Mouse (Mus musculus) CH12.LX (cell line): ENCODE measurements around the gene Prm2. TPM values are rescaled to one million over a fixed set of nuclear protein-coding genes. Genes with fewer than 3 reads are reported as not detected.
A peak's percentile ranks its signal among the peaks of the same experiment; 100 is the strongest.

ENCODE experiments used
- DNase-seq: peaks from one replicate; pipeline ENCODE4 v3.0.0-alpha.2; 2013; ENCODE audit errors: extremely low read depth
- H3K27ac ChIP-seq: 2 replicates; pipeline ENCODE4 v1.5.1; 2012; ENCODE audit warnings: low read depth, mild to moderate bottlenecking, control low read depth, moderate library complexity; ENCODE audit not compliant: insufficient read depth
- H3K27me3 ChIP-seq: replicated peaks from 2 replicates; pipeline ENCODE3; 2012; ENCODE audit warnings: inconsistent platforms
- H3K36me3 ChIP-seq, 2 experiments: replicated peaks in 1 of 2; 2 replicates each; pipeline versions ENCODE3 to v1.6.1; 2012; ENCODE audit warnings: inconsistent platforms in 1 of 2, low read length in 1 of 2, mild to moderate bottlenecking in 1 of 2, mixed read lengths in 1 of 2, moderate library complexity in 1 of 2; ENCODE audit not compliant: control insufficient read depth in 1 of 2, insufficient read depth in 1 of 2
- H3K4me1 ChIP-seq, 2 experiments: 2 replicates each; pipeline ENCODE4 v1.6.1; 2012; ENCODE audit warnings: inconsistent platforms in 1 of 2, moderate library complexity in 1 of 2; ENCODE audit not compliant: insufficient read depth in 2 of 2, control insufficient read depth in 1 of 2
- H3K4me2 ChIP-seq: 2 replicates; pipeline ENCODE4 v1.6.1; 2012; ENCODE audit warnings: low read depth, mild to moderate bottlenecking, control low read depth; ENCODE audit not compliant: poor library complexity, insufficient read depth, severe bottlenecking
- H3K4me3 ChIP-seq, 3 experiments: fragments of 150-350 bp in 1 of 3; sonication (generic) in 1 of 3; replicated peaks in 1 of 3; 2 replicates each; pipeline versions ENCODE3 to v1.5.1; 2011 to 2012; ENCODE audit warnings: low read depth in 2 of 3, low read length in 2 of 3, mild to moderate bottlenecking in 2 of 3, moderate library complexity in 2 of 3, control low read depth in 1 of 3, improper control_type of control experiment in 1 of 3, inconsistent platforms in 1 of 3, mixed read lengths in 1 of 3; ENCODE audit not compliant: poor library complexity in 1 of 3
- H3K79me2 ChIP-seq: replicated peaks from 2 replicates; pipeline ENCODE4 v1.6.1; 2012; ENCODE audit warnings: mild to moderate bottlenecking, moderate library complexity; ENCODE audit not compliant: control insufficient read depth, poor library complexity, insufficient read depth, severe bottlenecking; ENCODE audit errors: extremely low read depth
- H3K9ac ChIP-seq: 2 replicates; pipeline ENCODE4 v1.6.1; 2012; ENCODE audit warnings: low read depth, mild to moderate bottlenecking, control low read depth, moderate library complexity; ENCODE audit not compliant: insufficient read depth
- H3K9me3 ChIP-seq: replicated peaks from 2 replicates; pipeline ENCODE3; 2012; ENCODE audit warnings: low read length, inconsistent platforms, mixed read lengths
- BHLHE40 ChIP-seq: IDR thresholded peaks from 2 replicates; pipeline ENCODE4 v1.6.1; 2011; ENCODE audit warnings: mild to moderate bottlenecking, low read depth, low read length, improper control_type of control experiment
- CHD1 ChIP-seq: IDR thresholded peaks from 2 replicates; pipeline ENCODE4 v1.6.1; 2012; ENCODE audit warnings: low read depth, low read length, improper control_type of control experiment, inconsistent platforms
- CHD2 ChIP-seq: IDR thresholded peaks from 2 replicates; pipeline ENCODE4 v1.6.1; 2011; ENCODE audit warnings: low read length, improper control_type of control experiment
- CTCF ChIP-seq, 2 experiments: IDR thresholded peaks in 1 of 2; conservative IDR thresholded peaks in 1 of 2; 2 replicates each; pipeline ENCODE4 v1.5.1; 2011 to 2012; ENCODE audit warnings: low read depth in 2 of 2, low read length in 2 of 2, improper control_type of control experiment in 1 of 2, inconsistent platforms in 1 of 2, mild to moderate bottlenecking in 1 of 2, moderate library complexity in 1 of 2
- E2F4 ChIP-seq: IDR thresholded peaks from 2 replicates; pipeline ENCODE4 v1.6.1; 2011; ENCODE audit warnings: low read depth, low read length, improper control_type of control experiment; ENCODE audit not compliant: insufficient replicate concordance
- EP300 ChIP-seq: IDR thresholded peaks from 2 replicates; pipeline ENCODE4 v1.6.1; 2011; ENCODE audit warnings: low read length, improper control_type of control experiment
- ETS1 ChIP-seq: conservative IDR thresholded peaks from 2 replicates; pipeline ENCODE4 v1.6.1; 2012; ENCODE audit warnings: low read depth, mild to moderate bottlenecking, inconsistent platforms, low read length, improper control_type of control experiment, moderate library complexity
- GABPA ChIP-seq: IDR thresholded peaks from 2 replicates; pipeline ENCODE4 v1.6.1; 2012; ENCODE audit warnings: low read depth, low read length, improper control_type of control experiment, inconsistent platforms; ENCODE audit not compliant: insufficient replicate concordance
- HCFC1 ChIP-seq: IDR thresholded peaks from 2 replicates; pipeline ENCODE4 v1.6.1; 2012; ENCODE audit warnings: low read depth, mild to moderate bottlenecking, inconsistent platforms, low read length, improper control_type of control experiment
- IRF4 ChIP-seq: IDR thresholded peaks from 2 replicates; pipeline ENCODE4 v1.6.1; 2014; ENCODE audit warnings: low read depth, mild to moderate bottlenecking, inconsistent platforms, low read length, improper control_type of control experiment
- KAT2A ChIP-seq: IDR thresholded peaks from 2 replicates; pipeline ENCODE4 v1.6.1; 2012; ENCODE audit warnings: low read length, improper control_type of control experiment, inconsistent platforms; ENCODE audit not compliant: insufficient replicate concordance
- MAFK ChIP-seq: IDR thresholded peaks from 2 replicates; pipeline ENCODE4 v1.6.1; 2011; ENCODE audit warnings: low read length, improper control_type of control experiment; ENCODE audit not compliant: insufficient replicate concordance
- MAX ChIP-seq: IDR thresholded peaks from 2 replicates; pipeline ENCODE4 v1.6.1; 2011; ENCODE audit warnings: low read length, improper control_type of control experiment
- MAZ ChIP-seq: IDR thresholded peaks from 2 replicates; pipeline ENCODE4 v1.6.1; 2012; ENCODE audit warnings: low read depth, mild to moderate bottlenecking, inconsistent platforms, low read length, improper control_type of control experiment, moderate library complexity
- MEF2A ChIP-seq: IDR thresholded peaks from 2 replicates; pipeline ENCODE4 v1.6.1; 2014; ENCODE audit warnings: low read depth, mild to moderate bottlenecking, inconsistent platforms, low read length, improper control_type of control experiment, borderline replicate concordance
- MXI1 ChIP-seq: IDR thresholded peaks from 2 replicates; pipeline ENCODE4 v1.6.1; 2011; ENCODE audit warnings: mild to moderate bottlenecking, low read depth, low read length, improper control_type of control experiment
- MYC ChIP-seq: IDR thresholded peaks from 2 replicates; pipeline ENCODE4 v1.6.1; 2011; ENCODE audit warnings: low read depth, mild to moderate bottlenecking, improper control_type of control experiment, low read length
- NELFE ChIP-seq: IDR thresholded peaks from 2 replicates; pipeline ENCODE4 v1.6.1; 2011; ENCODE audit warnings: low read depth, low read length, improper control_type of control experiment
- NRF1 ChIP-seq: IDR thresholded peaks from 2 replicates; pipeline ENCODE4 v1.6.1; 2014; ENCODE audit warnings: low read depth, mild to moderate bottlenecking, inconsistent platforms, low read length, improper control_type of control experiment, moderate library complexity
- PAX5 ChIP-seq: IDR thresholded peaks from 2 replicates; pipeline ENCODE4 v1.6.1; 2012; ENCODE audit warnings: low read length, inconsistent platforms, mixed read lengths
- POLR2A ChIP-seq: IDR thresholded peaks from 2 replicates; pipeline ENCODE4 v1.6.1; 2011; ENCODE audit warnings: low read depth, mild to moderate bottlenecking, improper control_type of control experiment, low read length
- POLR2AphosphoS2 ChIP-seq: IDR thresholded peaks from 2 replicates; pipeline ENCODE4 v1.6.1; 2011; ENCODE audit warnings: low read depth, low read length, improper control_type of control experiment
- RAD21 ChIP-seq: IDR thresholded peaks from 2 replicates; pipeline ENCODE4 v1.6.1; 2011; ENCODE audit warnings: low read depth, mild to moderate bottlenecking, low read length, improper control_type of control experiment, moderate library complexity
- RCOR1 ChIP-seq: conservative IDR thresholded peaks from 2 replicates; pipeline ENCODE4 v1.6.1; 2012; ENCODE audit warnings: low read depth, mild to moderate bottlenecking, inconsistent platforms, low read length, improper control_type of control experiment
- SMC3 ChIP-seq: IDR thresholded peaks from 2 replicates; pipeline ENCODE4 v1.6.1; 2011; ENCODE audit warnings: low read depth, low read length, improper control_type of control experiment
- TBP ChIP-seq: conservative IDR thresholded peaks from 2 replicates; pipeline ENCODE4 v1.6.1; 2011; ENCODE audit warnings: low read depth, low read length, improper control_type of control experiment
- TCF12 ChIP-seq: IDR thresholded peaks from 2 replicates; pipeline ENCODE4 v1.6.1; 2014; ENCODE audit warnings: low read depth, mild to moderate bottlenecking, inconsistent platforms, low read length, improper control_type of control experiment
- UBTF ChIP-seq: IDR thresholded peaks from 2 replicates; pipeline ENCODE4 v1.6.1; 2012; ENCODE audit warnings: low read depth, mild to moderate bottlenecking, inconsistent platforms, low read length, improper control_type of control experiment, moderate library complexity
- ZC3H11A ChIP-seq: IDR thresholded peaks from 2 replicates; pipeline ENCODE4 v1.6.1; 2012; ENCODE audit warnings: low read depth, mild to moderate bottlenecking, inconsistent platforms, low read length, improper control_type of control experiment
- ZMIZ1 ChIP-seq: IDR thresholded peaks from 2 replicates; pipeline ENCODE4 v1.6.1; 2012; ENCODE audit warnings: low read depth, mild to moderate bottlenecking, inconsistent platforms, low read length, improper control_type of control experiment
- ZNF384 ChIP-seq: IDR thresholded peaks from 2 replicates; pipeline ENCODE4 v1.6.1; 2012; ENCODE audit warnings: low read depth, low read length, improper control_type of control experiment, inconsistent platforms
- dilution Hi-C: fragments of 300-500 bp; cut with MboI; formaldehyde crosslinking; loops from 2 replicates; pipeline ENCODE4 v1.14.3; 2020; ENCODE audit warnings: low sequenced_read_pairs; ENCODE audit not compliant: extremely low pct_unique_long_range_greater_than_20kb, extremely low pct_ligation_motif_present
- in situ Hi-C: fragments of 300-500 bp; cut with MboI; formaldehyde crosslinking; loops from 3 replicates; pipeline ENCODE4 v1.14.3; 2019; ENCODE audit warnings: low sequenced_read_pairs, low pct_ligation_motif_present, low pct_unique_long_range_greater_than_20kb, mixed read lengths
- polyA plus RNA-seq: library from polyadenylated mRNA; unstranded; fragments of >175 nt; gene quantifications from 2 replicates; pipeline ENCODE4 v1.2.1, GENCODE M21; 2012; ENCODE audit warnings: low read depth; ENCODE audit not compliant: insufficient read length
- total RNA-seq, 2 experiments: library from RNA; depleted of rRNA; stranded (reverse); fragments of 300-350 nt in 1 of 2; fragments of >200 nt in 1 of 2; gene quantifications; 2 replicates each; pipeline ENCODE4 v1.2.3; 2012 to 2014

Gene Prm2
- total and polyA plus RNA-seq, 3 experiments, result not detected

DNA sequence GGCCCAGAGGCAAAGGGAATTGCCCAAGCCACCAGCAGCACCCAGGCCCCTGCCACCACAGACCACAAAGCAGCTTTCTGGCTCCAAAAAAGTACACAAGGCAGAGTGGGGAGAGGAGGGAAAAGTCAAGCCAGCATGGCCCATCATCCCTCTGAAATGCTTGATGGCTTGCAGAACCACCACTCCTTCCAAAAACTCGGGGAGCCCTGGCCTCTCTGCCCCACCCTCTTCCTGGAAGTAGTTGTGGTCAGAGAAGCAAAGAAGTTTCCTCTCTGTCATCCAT is 12.8 kb downstream of the Prm2 start:
- no peaks in the 10 kb centered on the region for H3K9me3 ChIP-seq
- peak; percentile 75 for DNase-seq
- in situ Hi-C loops, result loop anchor here (5.0 kb wide), 1 partner anchor 36 kb away; no protein-coding TSS in a partner anchor
- H3K27ac ChIP-seq, result peak overlapping the region; percentile 97
- TF ChIP-seq POLR2AphosphoS2, result peak; percentile 29; the same call in 1 of the 2 replicates
- TF ChIP-seq GABPA, result no peak
- TF ChIP-seq ZC3H11A, result no peak
- peak; percentile 76 for TF ChIP-seq MAX
- TF ChIP-seq TCF12, result peak; percentile 95
- peak; percentile 60; the same call in 1 of the 2 replicates for TF ChIP-seq MAFK
- no peak for TF ChIP-seq HCFC1
- TF ChIP-seq MEF2A, result peak; percentile 86; the same call in 1 of the 2 replicates
- peak; percentile 88 for TF ChIP-seq RCOR1
- peak; percentile 54; the same call in 1 of the 2 replicates for TF ChIP-seq CHD2
- TF ChIP-seq KAT2A, result no peak
- peak; percentile 52 for TF ChIP-seq POLR2A
- TF ChIP-seq UBTF, result no peak
- TF ChIP-seq MXI1, result 0 out of 2 replicates have a peak, but pooled peaks have one; percentile 25
- TF ChIP-seq NELFE, result no peak
- peak; percentile 80 for TF ChIP-seq EP300
- TF ChIP-seq BHLHE40, result peak; percentile 81
- TF ChIP-seq PAX5, result no peak
- peak; percentile 80; the same call in 1 of the 2 replicates for TF ChIP-seq IRF4
- TF ChIP-seq CHD1, result no peak
- no peak for TF ChIP-seq TBP
- no peak; the same call in 1 of the 2 replicates for TF ChIP-seq MAZ
- TF ChIP-seq SMC3, result no peak; the same call in 1 of the 2 replicates
- no peak; the same call in 1 of the 2 replicates for TF ChIP-seq RAD21
- no peak for TF ChIP-seq CTCF (conservative IDR thresholded peaks at IDR 0.05 in 1 of 2, IDR thresholded peaks at IDR 0.05 in 1 of 2; ENCODE audit: low read depth in 2 of 2, low read length in 2 of 2)
- peak; percentile 76 for TF ChIP-seq ETS1
- TF ChIP-seq ZNF384, result peak; percentile 51; the same call in 1 of the 2 replicates
- no peak for TF ChIP-seq ZMIZ1
- no peak for TF ChIP-seq MYC
- TF ChIP-seq E2F4, result no peak
- 0 out of 2 replicates have a peak, but pooled peaks have one; percentile 8 for TF ChIP-seq NRF1
- TF ChIP-seq, all 38 proteins: peak for 15
- Histone ChIP-seq H3K9ac (peak overlapping the region; percentile 89), H3K27me3 (no peaks in the 10 kb centered on the region), H3K4me2 (peak overlapping the region; percentile 52), H3K36me3 (peaks cover 0 to 26% of the 10 kb centered on the region in 2 experiments), H3K79me2 (peaks cover 16% of the 10 kb centered on the region), H3K4me3 (peak overlapping the region; percentile 84 to 99 (median 96)), H3K4me1 (peaks cover 27 to 59% of the 10 kb centered on the region in 2 experiments)
- dilution Hi-C loops, result no loop called here
